ENCODE assay signal across 8 mouse cellular contexts in genomic region chr12:73585850-73586249, GRCm38 (mm10). TPM values are rescaled to one million over a fixed set of nuclear protein-coding genes. Genes with fewer than 3 reads are reported as not detected.
A peak's percentile ranks its signal among the peaks of the same experiment; 100 is the strongest.
DNase-seq lines count a peak whose midpoint lies in the region; ATAC-seq and TF ChIP-seq lines count a peak whose summit lies in the region.

No protein-coding gene starts in this region.

- H3K9me3 ChIP-seq in heart, postnatal 0 days (replicated peaks; ENCODE audit: control insufficient read depth, low read length): no peaks in the 10 kb centered on the region
- H3K9me3 ChIP-seq in liver, embryonic 16.5 days (replicated peaks; ENCODE audit: control insufficient read depth, low read length): no peaks in the 10 kb centered on the region
- no peaks in the 10 kb centered on the region for H3K9me3 ChIP-seq in stomach, postnatal 0 days (ENCODE audit: control insufficient read depth, low read length)

- H3K27ac ChIP-seq in thymus, adult 2 months (ENCODE audit: control insufficient read depth, insufficient read depth, low read length): peak overlapping the region; percentile 9; the same call in 1 of the 2 replicates
- peak overlapping the region; percentile 89 for H3K27ac ChIP-seq in heart, postnatal 0 days (ENCODE audit: low read depth)
- no peak overlapping the region for H3K27ac ChIP-seq in liver, embryonic 16.5 days (ENCODE audit: low read length)
- H3K27ac ChIP-seq in stomach, postnatal 0 days (replicated peaks): no peak overlapping the region

- under 1% methylated on average over 7 of the region's 7 CpGs for WGBS in thymus, adult 2 months
- 3% methylated on average over 7 of the region's 7 CpGs for WGBS in heart, postnatal 0 days
- 4% methylated on average over 7 of the region's 7 CpGs for WGBS in liver, embryonic 16.5 days (ENCODE audit: insufficient replicate concordance)
- 3% methylated on average over 7 of the region's 7 CpGs for WGBS in stomach, postnatal 0 days

- TF ChIP-seq EP300 in heart, postnatal 0 days (IDR thresholded peaks at IDR 0.05; ENCODE audit: low read depth): no peak
- TF ChIP-seq EP300 in stomach, postnatal 0 days (optimal IDR thresholded peaks at IDR 0.05): no peak

- H3K27me3 ChIP-seq in thymus, adult 2 months (ENCODE audit: control insufficient read depth, insufficient read depth, low read length): no peaks in the 10 kb centered on the region
- H3K27me3 ChIP-seq in heart, postnatal 0 days (ENCODE audit: control insufficient read depth, insufficient read depth, low read length): peaks cover 10% of the 10 kb centered on the region
- peaks cover 35% of the 10 kb centered on the region for H3K27me3 ChIP-seq in liver, embryonic 16.5 days (ENCODE audit: control insufficient read depth, insufficient read depth, low read depth, low read length)
- no peaks in the 10 kb centered on the region for H3K27me3 ChIP-seq in stomach, postnatal 0 days (ENCODE audit: control insufficient read depth, insufficient read depth, low read length)

- ATAC-seq in heart, postnatal 0 days (ENCODE audit: insufficient read depth, low read depth): no peak
- ATAC-seq in liver, embryonic 16.5 days (ENCODE audit: low read depth): no peak
- no peak for ATAC-seq in stomach, postnatal 0 days (ENCODE audit: low FRiP score, low TSS enrichment)
- ATAC-seq in CD4-positive, CD25-positive, alpha-beta regulatory T cell, adult 4 months: no peak

- H3K4me3 ChIP-seq in thymus, adult 2 months (ENCODE audit: control insufficient read depth, insufficient read depth, low read length): peak overlapping the region; percentile 87
- H3K4me3 ChIP-seq in heart, postnatal 0 days (ENCODE audit: low read depth, low read length): peak overlapping the region; percentile 68
- H3K4me3 ChIP-seq in liver, embryonic 16.5 days (ENCODE audit: low read depth, low read length): peak overlapping the region; percentile 62
- H3K4me3 ChIP-seq in stomach, postnatal 0 days (ENCODE audit: low read depth, low read length): peak overlapping the region; percentile 77

- TF ChIP-seq POLR2A in thymus, adult 2 months (IDR thresholded peaks at IDR 0.05; ENCODE audit: control insufficient read depth, extremely low read depth, insufficient read depth, low read length, poor library complexity): no peak

- H3K4me2 ChIP-seq in heart, postnatal 0 days (ENCODE audit: low read depth, low read length): peak overlapping the region; percentile 83
- peak overlapping the region; percentile 69 for H3K4me2 ChIP-seq in liver, embryonic 16.5 days (ENCODE audit: low read depth, low read length)
- peak overlapping the region; percentile 93 for H3K4me2 ChIP-seq in stomach, postnatal 0 days (replicated peaks; ENCODE audit: low read depth)

- H3K4me1 ChIP-seq in thymus, adult 2 months (replicated peaks; ENCODE audit: control insufficient read depth, insufficient read depth, low read length): peaks cover 9% of the 10 kb centered on the region
- no peaks in the 10 kb centered on the region for H3K4me1 ChIP-seq in heart, postnatal 0 days (ENCODE audit: control insufficient read depth, insufficient read depth)
- H3K4me1 ChIP-seq in liver, embryonic 16.5 days (ENCODE audit: control insufficient read depth, low read depth, low read length): peaks cover 3% of the 10 kb centered on the region; the same call in 1 of the 2 replicates
- no peaks in the 10 kb centered on the region for H3K4me1 ChIP-seq in stomach, postnatal 0 days (replicated peaks; ENCODE audit: control insufficient read depth, insufficient read depth)

- no peak for DNase-seq in thymus, adult 2 months
- DNase-seq in thymus, postnatal 10 days (ENCODE audit: low spot score in 2 of 2): no peak
- DNase-seq in heart, postnatal 0 days (ENCODE audit: low spot score): no peak
- no peak for DNase-seq in stomach, postnatal 0 days (ENCODE audit: low spot score)
- no peak for DNase-seq in right cerebral cortex, postnatal 4 days
- DNase-seq in right cerebral cortex, adult 2 months (ENCODE audit: low spot score in 2 of 2): no peak

- no peak for TF ChIP-seq CTCF in thymus, adult 2 months (IDR thresholded peaks at IDR 0.05; ENCODE audit: borderline replicate concordance, control insufficient read depth, extremely low read depth, insufficient read depth, low read length, poor library complexity)
- no peak for TF ChIP-seq CTCF in heart, postnatal 0 days (IDR thresholded peaks at IDR 0.05; ENCODE audit: low read depth)
- TF ChIP-seq CTCF in stomach, postnatal 0 days (IDR thresholded peaks at IDR 0.05; ENCODE audit: low read depth): no peak

- H3K9ac ChIP-seq in heart, postnatal 0 days (replicated peaks; ENCODE audit: low read depth, low read length): peak overlapping the region; percentile 72; the same call in 1 of the 2 replicates
- no peak overlapping the region for H3K9ac ChIP-seq in liver, embryonic 16.5 days (ENCODE audit: low read depth, low read length)
- no peak overlapping the region; the same call in 1 of the 2 replicates for H3K9ac ChIP-seq in stomach, postnatal 0 days (ENCODE audit: low read length)

- H3K36me3 ChIP-seq in thymus, adult 2 months (ENCODE audit: control insufficient read depth, insufficient read depth, low read length): no peaks in the 10 kb centered on the region
- no peaks in the 10 kb centered on the region for H3K36me3 ChIP-seq in heart, postnatal 0 days (replicated peaks; ENCODE audit: control insufficient read depth, insufficient read depth, low read length)
- no peaks in the 10 kb centered on the region for H3K36me3 ChIP-seq in liver, embryonic 16.5 days (ENCODE audit: control insufficient read depth, insufficient read depth)
- no peaks in the 10 kb centered on the region for H3K36me3 ChIP-seq in stomach, postnatal 0 days (ENCODE audit: control insufficient read depth, insufficient read depth, low read length)

RNA-seq across cellular contexts. Expression of gene Prkch, which starts 1.3 kb away (rescaled TPM):
- 43.1 and 45.5 TPM in 2 replicates for polyA plus RNA-seq in thymus, adult 2 months (2012; rRNA removed)
- 20.5 and 20.8 TPM in 2 replicates for total RNA-seq in heart, postnatal 0 days (2014; rRNA removed; ENCODE audit: low replicate concordance)
- 7.4 and 7.9 TPM in 2 replicates for polyA plus RNA-seq in heart, postnatal 0 days (2015; fragmentation: Nextera tagmentation; extraction: Ambion mirVana)
- polyA plus RNA-seq in liver, embryonic 16.5 days (2015; fragmentation: Nextera tagmentation; extraction: Ambion mirVana): 1.4 and 1.6 TPM in 2 replicates
- polyA plus RNA-seq in stomach, postnatal 0 days (2015; fragmentation: Nextera tagmentation; extraction: Ambion mirVana): 22.3 and 24.8 TPM in 2 replicates
- polyA plus RNA-seq in CD4-positive, CD25-positive, alpha-beta regulatory T cell, adult 4 months (2017; shearing (Covaris generic)): 10 to 100 TPM; 73.0 to 76.1 TPM

RNA-seq across cellular contexts. Expression of gene Tmem30b, which starts 39.7 kb away (rescaled TPM):
- polyA plus RNA-seq in thymus, adult 2 months (2012; rRNA removed): 4.1 and 4.3 TPM in 2 replicates
- total RNA-seq in heart, postnatal 0 days (2014; rRNA removed; ENCODE audit: low replicate concordance): 0.31 and 1.9 TPM in 2 replicates
- 0.14 and 0.25 TPM in 2 replicates for polyA plus RNA-seq in heart, postnatal 0 days (2015; fragmentation: Nextera tagmentation; extraction: Ambion mirVana)
- 12.9 and 14.4 TPM in 2 replicates for polyA plus RNA-seq in liver, embryonic 16.5 days (2015; fragmentation: Nextera tagmentation; extraction: Ambion mirVana)
- polyA plus RNA-seq in stomach, postnatal 0 days (2015; fragmentation: Nextera tagmentation; extraction: Ambion mirVana): 78.3 and 83.9 TPM in 2 replicates
- under 1 TPM; 0.22 to 0.27 TPM for polyA plus RNA-seq in CD4-positive, CD25-positive, alpha-beta regulatory T cell, adult 4 months (2017; shearing (Covaris generic))

Comparison
In these comparisons a context has a peak if more than half of its experiments do, and no peak if none do; other contexts are left out.
1. H3K27ac ChIP-seq: peak in thymus, adult 2 months (single experiment) and heart, postnatal 0 days (single experiment); none in liver, embryonic 16.5 days (single experiment) and stomach, postnatal 0 days (single experiment).
2. Peak in every context shown above with its lines, with median percentiles within 50 percentile points of each other: H3K4me3 ChIP-seq and H3K4me2 ChIP-seq.